8 mouse cellular contexts compared by ENCODE assay signal in genomic region chr1:60179376-60179775, GRCm38 (mm10). TPM values are rescaled to one million over a fixed set of nuclear protein-coding genes. Genes with fewer than 3 reads are reported as not detected.
A peak's percentile ranks its signal among the peaks of the same experiment; 100 is the strongest.
DNase-seq lines count a peak whose midpoint lies in the region; ATAC-seq and TF ChIP-seq lines count a peak whose summit lies in the region.

No protein-coding gene starts in this region.

- H3K4me2 ChIP-seq in intestine, embryonic 16.5 days (ENCODE audit: low read depth, low read length): peak overlapping the region; percentile 50

- no peaks in the 10 kb centered on the region for H3K36me3 ChIP-seq in testis, adult 2 months (ENCODE audit: control insufficient read depth, insufficient read depth, low read length)
- H3K36me3 ChIP-seq in intestine, embryonic 16.5 days (ENCODE audit: control insufficient read depth, insufficient read depth, low read length): no peaks in the 10 kb centered on the region
- H3K36me3 ChIP-seq in splenic B cell, adult 2 months (ENCODE audit: control insufficient read depth, insufficient read depth, low read length, poor library complexity, severe bottlenecking): no peaks in the 10 kb centered on the region

- peak overlapping the region; percentile 32 for H3K4me3 ChIP-seq in testis, adult 2 months (ENCODE audit: control insufficient read depth, low read depth, low read length)
- peak overlapping the region; percentile 88; the same call in 1 of the 2 replicates for H3K4me3 ChIP-seq in intestine, embryonic 16.5 days (ENCODE audit: low read length)

- WGBS in intestine, embryonic 16.5 days: 23% methylated on average over 4 of the region's 4 CpGs

- peaks cover 9% of the 10 kb centered on the region for H3K4me1 ChIP-seq in testis, adult 2 months (ENCODE audit: control insufficient read depth, insufficient read depth, low read length)
- H3K4me1 ChIP-seq in intestine, embryonic 16.5 days (ENCODE audit: control insufficient read depth, insufficient read depth, low read length): peaks cover 3% of the 10 kb centered on the region

- peak overlapping the region; percentile 9; the same call in 1 of the 2 replicates for H3K9ac ChIP-seq in intestine, embryonic 16.5 days (ENCODE audit: low read depth, low read length)

- H3K9me3 ChIP-seq in intestine, embryonic 16.5 days (ENCODE audit: control insufficient read depth, low read length): no peaks in the 10 kb centered on the region

- TF ChIP-seq CTCF in testis, adult 2 months (IDR thresholded peaks at IDR 0.05; ENCODE audit: control insufficient read depth, insufficient read depth, insufficient replicate concordance, low read depth, low read length): no peak

- TF ChIP-seq POLR2A in testis, adult 2 months (IDR thresholded peaks at IDR 0.05; ENCODE audit: control insufficient read depth, low read depth, low read length): no peak

- H3K27me3 ChIP-seq in testis, adult 2 months (ENCODE audit: control insufficient read depth, insufficient read depth, low read length): no peaks in the 10 kb centered on the region
- H3K27me3 ChIP-seq in intestine, embryonic 16.5 days (replicated peaks; ENCODE audit: control insufficient read depth, insufficient read depth, low read length): no peaks in the 10 kb centered on the region
- no peaks in the 10 kb centered on the region for H3K27me3 ChIP-seq in splenic B cell, adult 2 months (ENCODE audit: control insufficient read depth, insufficient read depth, low read length, poor library complexity, severe bottlenecking)

- H3K27ac ChIP-seq in testis, adult 2 months (ENCODE audit: control insufficient read depth, insufficient read depth, low read depth, low read length): peak overlapping the region; percentile 21; the same call in 1 of the 2 replicates
- no peak overlapping the region for H3K27ac ChIP-seq in intestine, embryonic 16.5 days (ENCODE audit: low read length)

- peak; percentile 26 for DNase-seq in CD4-positive, CD25-positive, alpha-beta regulatory T cell, adult 2 months (ENCODE audit: low read depth, low spot score)
- no peak for DNase-seq in testis, postnatal 14 days (ENCODE audit: low spot score)
- DNase-seq in splenic B cell, adult 2 months (ENCODE audit: low read depth, low spot score): peak; percentile 19
- no peak for DNase-seq in adrenal gland, postnatal 36 days
- DNase-seq in left cerebral cortex, adult 9 months (ENCODE audit: low spot score in 2 of 2): no peak

- ATAC-seq in CD4-positive, CD25-positive, alpha-beta regulatory T cell, adult 4 months: no peak
- ATAC-seq in intestine, embryonic 16.5 days: no peak

RNA-seq across cellular contexts. Expression of gene Nbeal1, which starts 1.0 kb away (rescaled TPM):
- polyA plus RNA-seq in CD4-positive, CD25-positive, alpha-beta regulatory T cell, adult 4 months (2017; shearing (Covaris generic)): 1 to 10 TPM; 7.4 to 8.0 TPM
- polyA plus RNA-seq in testis, adult 2 months (2012; rRNA removed): 1.4 and 1.6 TPM in 2 replicates
- 4.7 and 4.8 TPM in 2 replicates for polyA plus RNA-seq in intestine, embryonic 16.5 days (2015; fragmentation: Nextera tagmentation; extraction: Ambion mirVana)
- 10 to 100 TPM; 67.2 to 69.3 TPM for total RNA-seq in adrenal gland, postnatal 36 days (2021)

Comparison
In these comparisons a context has a peak if more than half of its experiments do, and no peak if none do; other contexts are left out.
1. DNase-seq: peak in CD4-positive, CD25-positive, alpha-beta regulatory T cell, adult 2 months (single experiment) and splenic B cell, adult 2 months (single experiment); none in testis, postnatal 14 days (single experiment), adrenal gland, postnatal 36 days (0 of 2) and left cerebral cortex, adult 9 months (0 of 2).